Mouse (Mus musculus): ENCODE results near the gene Wwox. TPM values are rescaled to one million over a fixed set of nuclear protein-coding genes. Genes with fewer than 3 reads are reported as not detected.

Wwox gene
- polyA plus RNA-seq, 1 experiment = 13.5 TPM

- no peaks in the 10 kb centered on the region for H3K4me1 ChIP-seq (ENCODE audit: control insufficient read depth, insufficient read depth, low read length)
- H3K27ac ChIP-seq (ENCODE audit: control insufficient read depth, insufficient read depth, low read depth, low read length, poor library complexity) = no peak overlapping the region
- 73% methylated on average over 7 of the region's 7 CpGs for WGBS
- no peak overlapping the region for H3K4me3 ChIP-seq (replicated peaks; ENCODE audit: control insufficient read depth, low read depth, low read length)
- TF ChIP-seq CTCF (IDR thresholded peaks at IDR 0.05; ENCODE audit: control insufficient read depth, insufficient read depth, low read length) (no peak), POLR2A (IDR thresholded peaks at IDR 0.05; ENCODE audit: borderline replicate concordance, control insufficient read depth, low read depth, low read length) (no peak)
Measured at GRCm38 (mm10) chr8:115362518-115362917, 923.1 kb downstream of the Wwox start.

- H3K4me1 ChIP-seq (ENCODE audit: control insufficient read depth, insufficient read depth, low read length) = no peaks in the 10 kb centered on the region
Measured at GRCm38 (mm10) chr8:115374957-115375356, 935.5 kb downstream of the Wwox start.

GRCm38 (mm10) chr8:115375361-115376047 lies 936.0 kb downstream of the Wwox start:
- H3K4me3 ChIP-seq (replicated peaks; ENCODE audit: control insufficient read depth, low read depth, low read length) = no peak overlapping the region
- WGBS = 59% methylated on average over 8 of the region's 8 CpGs
- no peaks in the 10 kb centered on the region for H3K4me1 ChIP-seq (ENCODE audit: control insufficient read depth, insufficient read depth, low read length)
- TF ChIP-seq POLR2A (IDR thresholded peaks at IDR 0.05; ENCODE audit: borderline replicate concordance, control insufficient read depth, low read depth, low read length) (no peak), CTCF (IDR thresholded peaks at IDR 0.05; ENCODE audit: control insufficient read depth, insufficient read depth, low read length) (no peak)
- H3K27ac ChIP-seq (ENCODE audit: control insufficient read depth, insufficient read depth, low read depth, low read length, poor library complexity) = no peak overlapping the region

More at GRCm38 (mm10) chr8:115374957-115375356, 935.5 kb downstream of the Wwox start:
- 63% methylated on average over 4 of the region's 4 CpGs for WGBS
- H3K27ac ChIP-seq (ENCODE audit: control insufficient read depth, insufficient read depth, low read depth, low read length, poor library complexity) = no peak overlapping the region
- no peak for TF ChIP-seq POLR2A (IDR thresholded peaks at IDR 0.05; ENCODE audit: borderline replicate concordance, control insufficient read depth, low read depth, low read length)
- TF ChIP-seq CTCF (IDR thresholded peaks at IDR 0.05; ENCODE audit: control insufficient read depth, insufficient read depth, low read length) = no peak
- no peak overlapping the region for H3K4me3 ChIP-seq (replicated peaks; ENCODE audit: control insufficient read depth, low read depth, low read length)

- no peak overlapping the region for H3K27ac ChIP-seq (ENCODE audit: control insufficient read depth, insufficient read depth, low read depth, low read length, poor library complexity)
- no peaks in the 10 kb centered on the region for H3K4me1 ChIP-seq (ENCODE audit: control insufficient read depth, insufficient read depth, low read length)
- H3K4me3 ChIP-seq (replicated peaks; ENCODE audit: control insufficient read depth, low read depth, low read length) = no peak overlapping the region
- TF ChIP-seq POLR2A (IDR thresholded peaks at IDR 0.05; ENCODE audit: borderline replicate concordance, control insufficient read depth, low read depth, low read length) (no peak), CTCF (IDR thresholded peaks at IDR 0.05; ENCODE audit: control insufficient read depth, insufficient read depth, low read length) (no peak)
- 71% methylated on average over 4 of the region's 4 CpGs for WGBS
Measured at GRCm38 (mm10) chr8:115377321-115377720, 937.9 kb downstream of the Wwox start.

GRCm38 (mm10) chr8:115380017-115380416 lies 940.6 kb downstream of the Wwox start:
- TF ChIP-seq POLR2A (IDR thresholded peaks at IDR 0.05; ENCODE audit: borderline replicate concordance, control insufficient read depth, low read depth, low read length) (no peak), CTCF (IDR thresholded peaks at IDR 0.05; ENCODE audit: control insufficient read depth, insufficient read depth, low read length) (no peak)
- H3K27ac ChIP-seq (ENCODE audit: control insufficient read depth, insufficient read depth, low read depth, low read length, poor library complexity) = no peak overlapping the region
- no peak overlapping the region for H3K4me3 ChIP-seq (replicated peaks; ENCODE audit: control insufficient read depth, low read depth, low read length)
- 84% methylated on average over 4 of the region's 4 CpGs for WGBS
- H3K4me1 ChIP-seq (ENCODE audit: control insufficient read depth, insufficient read depth, low read length) = no peaks in the 10 kb centered on the region

GRCm38 (mm10) chr8:115390921-115391504 lies 951.6 kb downstream of the Wwox start:
- 76% methylated on average over 5 of the region's 5 CpGs for whole genome bisulfite sequencing

GRCm38 (mm10) chr8:115395840-115396239 lies 956.4 kb downstream of the Wwox start:
- TF ChIP-seq CTCF (IDR thresholded peaks at IDR 0.05; ENCODE audit: control insufficient read depth, insufficient read depth, low read length) (no peak), POLR2A (IDR thresholded peaks at IDR 0.05; ENCODE audit: borderline replicate concordance, control insufficient read depth, low read depth, low read length) (no peak)
- H3K27ac ChIP-seq (ENCODE audit: control insufficient read depth, insufficient read depth, low read depth, low read length, poor library complexity) = no peak overlapping the region
- no peak overlapping the region for H3K4me3 ChIP-seq (replicated peaks; ENCODE audit: control insufficient read depth, low read depth, low read length)
- WGBS = 92% methylated on average over 5 of the region's 5 CpGs
- H3K4me1 ChIP-seq (ENCODE audit: control insufficient read depth, insufficient read depth, low read length) = no peaks in the 10 kb centered on the region; the same call in 1 of the 2 replicates

More at GRCm38 (mm10) chr8:115390921-115391504, 951.6 kb downstream of the Wwox start:
- no peak overlapping the region for H3K27ac ChIP-seq (ENCODE audit: control insufficient read depth, insufficient read depth, low read depth, low read length, poor library complexity)
- no peak overlapping the region for H3K4me3 ChIP-seq (replicated peaks; ENCODE audit: control insufficient read depth, low read depth, low read length)
- H3K4me1 ChIP-seq (ENCODE audit: control insufficient read depth, insufficient read depth, low read length) = no peaks in the 10 kb centered on the region
- TF ChIP-seq POLR2A (IDR thresholded peaks at IDR 0.05; ENCODE audit: borderline replicate concordance, control insufficient read depth, low read depth, low read length) (no peak), CTCF (IDR thresholded peaks at IDR 0.05; ENCODE audit: control insufficient read depth, insufficient read depth, low read length) (no peak)

- no peak overlapping the region for H3K27ac ChIP-seq (ENCODE audit: control insufficient read depth, insufficient read depth, low read depth, low read length, poor library complexity)
- 6% methylated on average over 3 of the region's 3 CpGs for WGBS
- TF ChIP-seq POLR2A (IDR thresholded peaks at IDR 0.05; ENCODE audit: borderline replicate concordance, control insufficient read depth, low read depth, low read length) (no peak), CTCF (IDR thresholded peaks at IDR 0.05; ENCODE audit: control insufficient read depth, insufficient read depth, low read length) (no peak)
- no peak overlapping the region for H3K4me3 ChIP-seq (replicated peaks; ENCODE audit: control insufficient read depth, low read depth, low read length)
- no peaks in the 10 kb centered on the region; the same call in 1 of the 2 replicates for H3K4me1 ChIP-seq (ENCODE audit: control insufficient read depth, insufficient read depth, low read length)
Measured at GRCm38 (mm10) chr8:115397981-115398380, 958.5 kb downstream of the Wwox start.
